Mouse (Mus musculus): Measurements from ENCODE around the gene Enpep.

Gene Enpep

DNA sequence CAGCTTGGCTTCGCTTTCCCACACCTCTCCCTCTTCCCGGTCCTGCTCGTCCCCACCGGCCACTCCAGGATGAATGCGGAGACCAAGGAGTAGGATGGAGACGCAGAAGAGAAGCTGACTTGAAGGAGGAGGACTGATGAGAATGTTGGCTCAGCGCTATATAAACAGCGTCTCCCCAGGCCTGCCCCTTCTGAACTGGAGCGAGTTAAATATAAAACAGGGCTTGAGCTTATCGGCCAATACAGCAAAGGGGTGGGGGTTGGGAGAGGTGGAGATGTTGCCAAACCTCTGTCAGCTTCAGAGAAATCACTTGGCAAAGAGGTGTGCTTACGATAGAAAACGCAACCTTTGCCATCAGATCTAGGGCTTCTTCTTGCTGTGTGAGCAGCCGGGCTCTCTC, at the start of gene Enpep:
Gene Enpep, minus strand, starts transcription at position 135 of the 400 bp plus-strand sequence.
- no peak for DNase-seq

- no peak for DNase-seq
These were observed 46.6 kb upstream of the Enpep start for GRCm38 (mm10) chr3:129379109-129379508.

GRCm38 (mm10) chr3:129375087-129375486, 42.6 kb upstream of the Enpep start:
- DNase-seq = no peak

GRCm38 (mm10) chr3:129373108-129373507, 40.6 kb upstream of the Enpep start:
- no peak for DNase-seq

- DNase-seq = no peak
These were observed 37.0 kb upstream of the Enpep start for GRCm38 (mm10) chr3:129369491-129369890.

DNA sequence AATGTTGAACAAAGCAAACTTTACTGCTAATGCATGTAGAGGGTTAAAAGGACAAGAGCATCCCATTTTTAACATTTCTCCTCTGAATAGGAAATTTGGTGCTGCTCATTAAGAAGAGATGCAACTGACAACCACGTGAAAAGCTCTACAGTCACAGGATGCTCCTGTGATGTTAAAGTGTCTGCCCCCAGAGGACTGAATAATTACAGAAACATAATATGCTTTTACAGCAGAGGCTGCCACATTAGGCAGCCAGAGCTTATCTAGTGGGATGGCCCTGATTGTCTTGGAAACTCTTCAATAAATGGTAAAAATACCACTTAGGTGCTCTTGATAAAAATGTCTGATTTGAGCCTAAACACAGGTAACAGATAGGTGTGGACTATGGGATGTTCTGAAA, 33.4 kb upstream of the Enpep start:
- DNase-seq = no peak

GRCm38 (mm10) chr3:129364818-129365390, 32.4 kb upstream of the Enpep start:
- no peak for DNase-seq

DNA sequence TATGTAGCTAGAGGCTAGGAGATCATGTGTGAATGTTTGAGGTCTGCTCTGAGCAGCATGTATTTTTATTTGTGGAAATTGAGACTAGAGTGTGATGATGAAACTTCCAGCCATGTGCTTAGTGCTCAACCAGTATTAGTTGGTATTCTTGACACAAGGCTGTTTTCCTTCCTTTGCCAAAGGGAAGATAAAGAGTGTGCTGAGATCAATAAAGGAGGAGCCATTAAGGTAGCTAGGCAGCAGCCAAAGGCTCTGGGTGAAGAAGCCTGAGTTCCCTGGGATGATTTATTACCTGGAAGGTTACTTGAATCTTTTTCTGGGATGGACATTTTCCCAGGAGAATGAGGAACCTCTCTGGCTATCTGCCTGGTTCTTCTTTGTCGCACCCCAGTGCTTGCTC, 30.9 kb upstream of the Enpep start:
- DNase-seq = no peak

- no peak for DNase-seq
These were observed 25.6 kb upstream of the Enpep start for GRCm38 (mm10) chr3:129358115-129358514.

- no peak for DNase-seq
These were observed 21.4 kb upstream of the Enpep start for GRCm38 (mm10) chr3:129353901-129354300.

GRCm38 (mm10) chr3:129351320-129351877, 18.9 kb upstream of the Enpep start:
- DNase-seq = no peak

DNA sequence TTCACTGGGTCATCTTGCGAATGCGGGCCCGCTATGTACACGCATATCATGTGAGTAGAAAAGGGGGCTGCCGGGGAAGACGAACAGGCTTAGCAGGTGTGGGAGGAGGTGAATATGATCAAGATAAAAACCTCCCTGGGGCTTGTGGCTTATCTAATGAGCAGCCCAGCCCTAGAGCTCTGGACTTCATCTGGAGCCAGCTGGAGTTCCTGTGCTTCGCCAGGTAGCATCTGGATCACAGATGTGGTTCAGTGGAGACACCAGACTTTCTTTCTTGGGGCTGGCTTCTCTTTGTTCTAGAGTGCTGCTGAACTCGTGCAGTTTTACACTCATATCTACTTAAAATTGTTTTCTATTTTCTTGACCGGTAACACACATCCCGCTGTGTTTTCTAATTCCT, 14.8 kb upstream of the Enpep start:
- DNase-seq = no peak

DNA sequence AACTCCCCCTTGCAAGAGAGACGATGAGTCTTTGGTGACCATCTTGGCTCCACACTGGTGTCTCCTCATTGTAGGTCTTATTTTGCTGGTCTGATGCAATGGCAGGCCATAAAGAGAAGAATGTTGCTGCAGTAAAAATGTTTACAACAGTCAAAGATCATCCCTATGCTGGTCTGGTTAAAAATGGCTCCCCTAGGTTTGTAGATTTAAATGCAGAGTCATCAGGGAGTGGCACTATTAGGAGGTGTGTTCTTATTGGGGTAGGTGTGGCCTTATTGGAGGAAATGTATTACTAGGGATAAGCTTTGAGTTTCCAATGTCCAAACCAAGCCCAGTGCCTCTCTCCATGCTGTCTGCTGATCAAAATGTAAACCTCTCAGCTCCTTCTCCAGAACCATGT, 10.2 kb upstream of the Enpep start:
- no peak for DNase-seq

DNA sequence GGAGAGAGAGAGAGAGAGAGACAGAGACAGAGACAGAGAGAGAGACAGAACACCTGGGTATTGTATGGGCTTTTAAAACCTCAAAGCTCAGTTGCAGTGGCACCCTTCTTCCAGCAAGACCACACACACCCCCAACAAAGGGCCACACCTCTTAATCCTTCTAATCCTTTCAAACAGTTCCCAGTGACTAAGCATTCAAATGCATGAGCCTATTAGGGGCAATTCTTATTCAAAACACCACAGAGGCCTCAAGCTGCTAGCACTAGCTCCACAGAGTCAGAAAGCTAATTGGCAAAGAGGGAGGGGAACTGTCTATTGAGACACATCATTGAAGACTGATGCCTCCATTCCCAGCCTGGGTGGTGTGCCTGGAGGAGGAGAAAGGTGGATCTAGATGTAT, 8.5 kb upstream of the Enpep start:
- DNase-seq = no peak

- no peak for DNase-seq
These were observed 6.0 kb upstream of the Enpep start for GRCm38 (mm10) chr3:129338296-129339091.

DNA sequence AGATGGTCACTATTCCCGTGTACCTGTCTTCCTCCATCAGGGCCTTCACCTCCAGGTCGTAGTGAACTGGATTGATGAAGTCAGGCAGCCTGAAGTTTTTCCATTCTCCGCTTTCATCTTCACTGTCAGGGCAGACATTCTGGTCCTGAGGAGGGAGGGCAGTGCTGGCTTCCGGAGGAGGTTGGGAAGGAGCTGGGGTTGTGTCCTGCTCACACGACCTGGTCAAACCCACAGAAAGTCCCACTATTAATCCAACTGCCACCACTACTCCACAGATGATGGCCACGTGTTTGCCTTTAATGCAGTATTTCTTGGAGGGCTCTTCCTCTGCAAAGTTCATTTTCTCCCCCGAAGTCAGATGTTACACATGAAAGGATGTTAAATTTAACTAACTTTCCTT, 378 bp downstream of the Enpep start:
- no peak for DNase-seq

DNA sequence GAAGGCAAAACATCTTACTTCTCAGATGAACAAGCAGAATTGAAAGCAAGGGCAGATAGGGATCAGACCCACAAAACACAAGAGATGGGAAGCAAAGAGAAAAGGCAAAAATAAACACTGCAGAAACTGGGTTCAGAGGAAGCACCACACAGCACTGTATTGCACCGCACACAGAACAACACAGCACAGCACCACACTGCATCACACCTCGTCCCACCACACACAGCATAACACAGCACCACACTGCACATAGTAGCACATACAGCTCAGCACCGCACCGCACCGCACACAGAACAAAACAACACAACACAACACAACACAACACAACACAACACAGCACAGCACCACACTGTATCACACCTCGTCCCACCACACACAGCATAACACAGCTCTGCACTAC, 1.1 kb downstream of the Enpep start:
- DNase-seq = no peak

DNA sequence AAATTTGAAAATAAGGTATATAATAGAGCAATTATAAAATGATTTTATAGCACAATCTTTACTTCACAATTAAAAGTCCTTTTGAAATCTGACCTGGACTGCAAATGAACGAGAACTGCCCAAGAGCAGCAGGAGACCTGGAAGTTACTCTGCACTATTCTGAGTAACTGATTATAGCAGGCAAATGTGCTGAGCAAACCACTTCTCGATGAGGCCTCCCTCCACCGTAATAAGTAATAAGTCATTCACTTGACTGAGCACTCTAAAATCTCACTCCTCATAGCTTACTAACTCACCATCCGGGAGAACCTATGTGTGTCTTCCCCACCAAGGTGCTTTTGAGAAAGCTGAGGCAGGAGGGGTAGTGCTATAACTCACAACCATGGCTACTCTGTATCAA, 4.5 kb downstream of the Enpep start:
- DNase-seq = no peak

DNA sequence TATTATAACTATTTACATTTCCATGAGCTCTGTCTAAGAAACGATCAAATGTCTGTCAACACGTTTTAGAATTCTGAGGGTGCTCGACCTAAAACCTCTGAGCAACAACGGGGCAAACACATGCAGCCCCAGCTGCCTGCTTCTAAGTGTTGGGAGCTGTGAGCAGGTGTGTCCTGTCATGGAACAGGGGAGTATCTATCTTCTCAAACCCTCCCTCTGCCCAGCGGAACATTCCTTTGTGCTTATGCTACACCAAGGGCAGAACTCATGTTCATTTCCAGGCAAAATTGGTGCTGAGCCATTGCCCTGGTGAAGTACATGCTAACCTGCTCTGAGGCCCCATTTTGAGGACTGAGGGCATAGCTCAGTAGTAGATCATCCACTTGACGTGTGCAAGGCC, 10.9 kb downstream of the Enpep start:
- DNase-seq = no peak

DNA sequence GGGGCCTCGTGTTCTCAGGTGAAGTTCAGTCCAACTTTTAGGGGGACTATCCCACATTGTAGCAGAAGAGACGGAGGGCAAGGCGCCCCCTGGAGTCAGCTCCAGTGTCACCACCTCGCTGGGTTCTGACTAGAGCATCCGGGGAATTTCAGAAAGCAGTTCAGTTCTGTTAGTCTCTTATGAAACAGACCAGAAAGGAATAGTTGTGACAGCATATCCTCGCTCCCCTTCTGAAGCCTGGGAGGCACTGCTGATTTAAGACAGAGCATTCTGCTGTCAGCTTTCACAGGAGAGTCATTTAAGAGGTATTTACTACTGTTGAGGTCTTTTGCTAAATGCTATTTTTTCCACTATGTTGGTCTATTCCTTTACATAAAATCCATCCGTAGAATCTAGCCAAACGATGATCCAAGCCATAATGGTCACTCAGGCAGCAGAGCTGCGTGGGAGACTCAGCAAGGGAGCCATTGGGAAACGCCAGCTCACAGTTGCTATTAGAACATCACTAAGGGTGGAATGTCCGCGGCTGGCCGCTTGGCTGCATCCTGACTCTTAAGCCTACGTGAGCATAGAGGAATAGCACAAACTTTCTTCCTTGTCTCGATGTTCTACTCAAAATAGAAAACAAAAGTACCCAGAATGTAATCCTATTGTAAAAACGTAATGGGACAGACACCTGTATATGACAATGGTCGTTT, 15.3 kb downstream of the Enpep start:
- DNase-seq = no peak

- DNase-seq = no peak
These were observed 18.7 kb downstream of the Enpep start for GRCm38 (mm10) chr3:129313671-129314415.

DNA sequence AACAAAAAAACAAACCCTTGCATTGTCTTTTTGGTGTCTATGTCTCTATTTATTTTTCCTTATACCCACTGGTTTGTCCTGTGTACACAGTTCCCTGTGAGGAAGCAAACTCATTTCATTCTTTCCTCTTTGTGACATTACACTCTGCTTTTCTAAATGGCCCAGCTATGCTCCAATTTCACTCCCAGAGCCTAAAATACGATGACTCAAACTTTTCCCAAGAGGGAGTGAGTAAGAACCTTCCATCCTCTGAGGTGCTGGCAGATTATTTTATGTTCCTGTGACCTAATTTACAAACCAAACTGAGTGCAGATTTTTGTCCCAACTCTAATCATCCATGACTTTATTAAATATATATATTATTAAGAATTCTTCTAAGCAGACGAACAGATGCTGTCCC, 19.3 kb downstream of the Enpep start:
- no peak for DNase-seq

- no peak for DNase-seq
These were observed 20.0 kb downstream of the Enpep start for GRCm38 (mm10) chr3:129312511-129312910.
